ENCODE assay signal across 12 mouse cellular contexts in the genomic region with DNA sequence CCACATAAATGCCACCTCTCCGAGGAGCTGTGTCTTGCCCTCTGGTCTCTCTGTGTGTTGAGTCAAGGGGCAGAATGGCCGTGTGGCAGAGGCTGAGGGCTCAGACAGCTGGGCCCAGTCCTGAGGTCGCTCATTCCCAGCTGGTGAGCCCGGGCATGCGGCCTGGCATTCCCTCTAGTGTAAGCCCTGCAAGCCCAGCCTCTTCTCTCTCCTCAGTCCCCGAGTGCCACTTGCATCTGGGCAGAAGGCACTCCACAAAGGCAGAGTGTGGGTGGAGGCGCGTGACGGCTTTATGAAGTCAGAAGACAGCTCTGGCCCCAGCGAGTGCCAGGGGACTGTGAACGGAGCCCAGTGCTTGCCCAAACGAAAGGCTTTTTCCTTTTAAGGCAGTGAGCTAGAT.
A peak's percentile ranks its signal among the peaks of the same experiment; 100 is the strongest.
DNase-seq lines count a peak whose midpoint lies in the region; ATAC-seq and TF ChIP-seq lines count a peak whose summit lies in the region.
"Had no signal": no experiment of that assay in that cellular context is flagged by ENCODE, and none has a peak within 500 bp of the region (broad histone marks: within the 10 kb centered on the region; RNA-seq: fewer than 3 reads in every experiment).

No protein-coding gene starts in this region.

- H3K4me1 ChIP-seq in hindbrain, postnatal 0 days (ENCODE audit: insufficient read depth, low read length): no peaks in the 10 kb centered on the region
- no peaks in the 10 kb centered on the region; the same call in 1 of the 2 replicates for H3K4me1 ChIP-seq in hindbrain, embryonic 11.5 days (replicated peaks; ENCODE audit: control insufficient read depth, insufficient read depth, low read length)
- peaks cover 10% of the 10 kb centered on the region for H3K4me1 ChIP-seq in kidney, embryonic 16.5 days (ENCODE audit: insufficient read depth, low read length)
- H3K4me1 ChIP-seq: liver, embryonic 12.5 days had no signal

- peaks cover 35% of the 10 kb centered on the region for H3K36me3 ChIP-seq in hindbrain, postnatal 0 days (ENCODE audit: insufficient read depth, low read length)
- peaks cover 19% of the 10 kb centered on the region for H3K36me3 ChIP-seq in hindbrain, embryonic 11.5 days (ENCODE audit: control insufficient read depth, insufficient read depth, low read length)
- no peaks in the 10 kb centered on the region for H3K36me3 ChIP-seq in myocyte (ENCODE audit: control insufficient read depth, insufficient read depth)
- peaks cover 31% of the 10 kb centered on the region for H3K36me3 ChIP-seq in kidney, embryonic 16.5 days (ENCODE audit: insufficient read depth, low read length)
- H3K36me3 ChIP-seq: liver, embryonic 12.5 days had no signal

- H3K9ac ChIP-seq in hindbrain, postnatal 0 days (replicated peaks; ENCODE audit: low read length): no peak overlapping the region
- H3K9ac ChIP-seq in hindbrain, embryonic 11.5 days (ENCODE audit: low read depth, low read length): no peak overlapping the region
- no peak overlapping the region for H3K9ac ChIP-seq in kidney, embryonic 16.5 days (replicated peaks; ENCODE audit: low read length)
- H3K9ac ChIP-seq: liver, embryonic 12.5 days; neural tube, embryonic 13.5 days had no signal

- H3K4me2 ChIP-seq in hindbrain, postnatal 0 days (ENCODE audit: low read depth, low read length): no peak overlapping the region
- H3K4me2 ChIP-seq in hindbrain, embryonic 11.5 days (replicated peaks; ENCODE audit: low read depth, low read length): no peak overlapping the region
- H3K4me2 ChIP-seq in myocyte (ENCODE audit: low read depth): no peak overlapping the region
- no peak overlapping the region for H3K4me2 ChIP-seq in kidney, embryonic 16.5 days (replicated peaks; ENCODE audit: low read depth, low read length)
- H3K4me2 ChIP-seq: liver, embryonic 12.5 days; neural tube, embryonic 13.5 days had no signal

- H3K27ac ChIP-seq in hindbrain, postnatal 0 days: no peak overlapping the region
- no peak overlapping the region for H3K27ac ChIP-seq in hindbrain, embryonic 11.5 days (ENCODE audit: low read depth, low read length)
- H3K27ac ChIP-seq in left cerebral cortex, adult 2 months: peak overlapping the region; percentile 19; the same call in 1 of the 2 replicates
- no peak overlapping the region for H3K27ac ChIP-seq in kidney, embryonic 16.5 days (ENCODE audit: low read length)
- H3K27ac ChIP-seq: kidney, postnatal 0 days; liver, embryonic 12.5 days; neural tube, embryonic 13.5 days had no signal

- peak; percentile 39 for DNase-seq in hindbrain, postnatal 0 days (ENCODE audit: low spot score)
- DNase-seq in hindbrain, embryonic 11.5 days (ENCODE audit: low spot score): no peak
- peak; percentile 26 to 60 for DNase-seq in left cerebral cortex, adult 2 months (ENCODE audit: extremely low spot score in 1 of 2, low spot score in 2 of 2)
- DNase-seq in urinary bladder, postnatal 36 days (ENCODE audit: low spot score in 2 of 2): no peak
- DNase-seq: adrenal gland, adult 2 months had no signal

- TF ChIP-seq POLR2A in myocyte (IDR thresholded peaks at IDR 0.05; ENCODE audit: insufficient read length, low read depth): no peak

- 61% methylated on average over 12 of the region's 12 CpGs for WGBS in hindbrain, postnatal 0 days
- WGBS in hindbrain, embryonic 11.5 days: 88% methylated on average over 12 of the region's 12 CpGs
- 79% methylated on average over 12 of the region's 12 CpGs for WGBS in kidney, embryonic 16.5 days

- ATAC-seq in hindbrain, postnatal 0 days: peak; percentile 62; the same call in 1 of the 2 replicates
- no peak for ATAC-seq in hindbrain, embryonic 11.5 days (ENCODE audit: low FRiP score)
- ATAC-seq in frontal cortex, adult (ENCODE audit: low TSS enrichment): peak; percentile 95
- ATAC-seq in kidney, embryonic 16.5 days (ENCODE audit: low FRiP score, low TSS enrichment): no peak
- ATAC-seq in megakaryocyte, adult 5-6 weeks (ENCODE audit: poor library complexity, severe bottlenecking): no peak
- ATAC-seq: liver, embryonic 12.5 days had no signal

- no peak overlapping the region for H3K4me3 ChIP-seq in hindbrain, postnatal 0 days (ENCODE audit: low read length)
- no peak overlapping the region for H3K4me3 ChIP-seq in hindbrain, embryonic 11.5 days (ENCODE audit: low read depth, low read length)
- no peak overlapping the region for H3K4me3 ChIP-seq in left cerebral cortex, adult 2 months
- H3K4me3 ChIP-seq in myocyte: no peak overlapping the region
- H3K4me3 ChIP-seq in kidney, embryonic 16.5 days (ENCODE audit: low read length): no peak overlapping the region
- H3K4me3 ChIP-seq: liver, embryonic 12.5 days; neural tube, embryonic 13.5 days had no signal

- no peak for TF ChIP-seq CTCF in hindbrain, postnatal 0 days (IDR thresholded peaks at IDR 0.05; ENCODE audit: low read depth)
- no peak for TF ChIP-seq CTCF in left cerebral cortex, adult 2 months (IDR thresholded peaks at IDR 0.05)

- no peaks in the 10 kb centered on the region for H3K79me2 ChIP-seq in myocyte (ENCODE audit: control insufficient read depth, insufficient read depth)

- intact Hi-C loops in left cerebral cortex, adult 2 months (cut with DNase I): no loop called here

- no peaks in the 10 kb centered on the region for H3K27me3 ChIP-seq in hindbrain, postnatal 0 days (ENCODE audit: insufficient read depth, low read length)
- H3K27me3 ChIP-seq in hindbrain, embryonic 11.5 days (ENCODE audit: control insufficient read depth, insufficient read depth, low read length): no peaks in the 10 kb centered on the region
- H3K27me3 ChIP-seq in myocyte (ENCODE audit: control insufficient read depth, insufficient read depth, insufficient read length): no peaks in the 10 kb centered on the region
- H3K27me3 ChIP-seq in kidney, embryonic 16.5 days (ENCODE audit: insufficient read depth, low read length): no peaks in the 10 kb centered on the region
- H3K27me3 ChIP-seq: liver, embryonic 12.5 days; neural tube, embryonic 13.5 days had no signal

- no peak overlapping the region for H3ac ChIP-seq in myocyte (ENCODE audit: control insufficient read depth, insufficient read length)

- H3K9me3 ChIP-seq in hindbrain, postnatal 0 days (ENCODE audit: low read length): no peaks in the 10 kb centered on the region
- no peaks in the 10 kb centered on the region; the same call in 1 of the 2 replicates for H3K9me3 ChIP-seq in hindbrain, embryonic 11.5 days (ENCODE audit: control insufficient read depth, low read length)
- H3K9me3 ChIP-seq in kidney, embryonic 16.5 days (ENCODE audit: low read length): no peaks in the 10 kb centered on the region
- H3K9me3 ChIP-seq: liver, embryonic 12.5 days; neural tube, embryonic 13.5 days had no signal

TF ChIP-seq in myocyte, 11 proteins besides CTCF, POLR2A, EP300 and RAD21:
- TF ChIP-seq REST (IDR thresholded peaks at IDR 0.05; ENCODE audit: insufficient read depth, insufficient read length) (no peak), MYOG (IDR thresholded peaks at IDR 0.05; ENCODE audit: control insufficient read depth in 1 of 3, insufficient read depth in 1 of 3, insufficient read length in 2 of 3, low read depth in 2 of 3) (peak; percentile 56 to 90 (median 65)), MYOD1 (IDR thresholded peaks at IDR 0.05; ENCODE audit: control insufficient read depth in 1 of 3, insufficient read length in 2 of 3, low read depth in 2 of 3) (peak in 2 of 3 experiments; percentile 43 to 75), TCF3 (IDR thresholded peaks at IDR 0.05; ENCODE audit: insufficient read length, low read depth) (no peak), SRF (IDR thresholded peaks at IDR 0.05; ENCODE audit: control insufficient read depth, insufficient read length, low read depth) (no peak)

Comparison
In these comparisons a context has a peak if more than half of its experiments do, and no peak if none do; other contexts are left out.
1. ATAC-seq: peak in hindbrain, postnatal 0 days (single experiment) and frontal cortex, adult (single experiment); none in hindbrain, embryonic 11.5 days (single experiment), kidney, embryonic 16.5 days (single experiment) and megakaryocyte, adult 5-6 weeks (single experiment).
2. DNase-seq: peak in hindbrain, postnatal 0 days (single experiment) and left cerebral cortex, adult 2 months (2 of 2); none in hindbrain, embryonic 11.5 days (single experiment) and urinary bladder, postnatal 36 days (0 of 2).